Mouse (Mus musculus) neutrophil, adult 65 days (primary cell): ENCODE data around the gene Kif1b. TPM values are rescaled to one million over a fixed set of nuclear protein-coding genes. Genes with fewer than 3 reads are reported as not detected.

Experiments
- total RNA-seq: library from RNA; stranded (reverse); gene quantifications from 2 replicates; pipeline ENCODE4 v1.2.4, GENCODE M21; 2023

The Kif1b gene
- total RNA-seq, result 52.6 and 66.9 TPM in 2 replicates

DNA sequence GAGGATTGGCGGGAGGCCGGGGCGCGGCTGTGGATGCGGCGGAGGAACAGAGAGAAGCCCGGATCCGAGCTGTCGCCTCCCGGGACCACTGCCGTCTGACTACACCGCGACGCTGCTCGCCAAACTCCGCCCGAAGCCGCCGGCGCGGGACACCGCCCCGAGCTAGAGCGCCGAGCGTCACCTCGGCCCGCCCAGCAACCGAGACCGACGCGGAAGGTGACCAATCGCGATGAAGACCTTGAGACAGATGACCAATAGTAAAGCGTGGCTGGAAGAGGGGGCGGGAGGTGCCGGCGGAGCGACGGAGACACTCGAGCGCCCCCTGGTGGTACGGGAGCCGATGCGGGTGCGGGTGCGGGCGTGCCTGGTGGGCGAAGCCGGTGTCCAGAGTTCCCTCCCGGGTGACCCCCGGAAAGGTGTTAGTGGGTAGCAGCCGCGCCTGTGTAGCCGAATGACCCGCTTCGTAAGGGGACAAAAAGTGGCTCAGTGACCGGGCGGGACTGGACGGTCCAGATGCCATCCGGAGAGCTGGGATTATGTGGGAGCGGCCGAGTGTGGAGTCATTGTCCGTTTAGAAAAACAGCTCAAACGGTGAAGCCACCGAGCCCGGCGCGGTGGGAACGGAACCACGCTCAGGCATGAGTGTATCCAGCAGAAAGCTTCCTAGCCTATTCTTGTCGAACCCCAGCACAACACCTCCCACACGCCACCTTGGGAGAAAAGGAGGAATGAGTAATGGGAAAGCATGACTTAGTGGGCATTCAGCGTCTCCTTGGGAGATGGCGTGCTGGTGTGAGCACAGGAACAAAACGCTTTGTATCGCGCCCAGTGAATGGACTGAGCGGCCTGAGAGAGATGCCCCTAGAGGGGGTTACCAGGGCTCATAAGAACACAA lies at the start of gene Kif1b:
Gene Kif1b (minus strand): TSS at position 98 of the 895 bp plus-strand sequence.

DNA sequence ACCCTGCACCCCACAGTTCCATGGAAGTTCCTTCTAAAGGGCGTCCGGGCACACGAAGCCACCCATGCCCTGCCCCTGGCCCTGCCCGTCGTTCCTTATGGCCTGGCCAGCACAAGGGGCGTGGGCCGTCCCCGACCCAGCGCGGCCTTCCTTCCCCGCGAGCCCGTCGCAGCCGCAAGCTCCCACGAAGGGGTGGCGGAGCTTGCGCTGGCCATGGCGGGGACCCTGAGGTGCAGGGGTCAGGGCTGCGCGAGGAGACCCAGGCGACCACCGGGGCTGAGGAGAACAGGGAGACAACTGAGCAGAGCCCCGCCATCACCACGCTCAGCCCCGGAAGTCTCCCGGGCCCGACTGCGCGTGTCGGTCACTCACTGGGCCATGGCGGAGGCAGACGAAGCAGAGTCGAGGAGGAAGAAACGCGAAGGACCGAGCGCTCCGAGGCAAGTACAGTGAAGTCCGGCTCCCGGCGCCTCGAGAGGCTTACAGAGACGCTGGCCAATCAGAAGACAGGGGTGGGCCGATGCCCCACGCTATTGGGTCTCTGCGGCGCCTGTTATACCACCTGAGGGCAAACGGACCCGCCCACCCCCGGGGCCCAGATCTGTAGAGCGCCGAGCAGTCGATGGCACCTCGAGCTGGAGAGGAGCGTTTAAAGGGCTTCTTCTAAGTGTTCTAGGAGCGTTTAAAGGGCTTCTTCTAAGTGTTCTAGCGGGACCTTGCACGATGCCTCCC lies 141.1 kb downstream of the Kif1b start, which contains the start of gene Pgd:
Gene Pgd (minus strand): TSS at position 557 of the 732 bp plus-strand sequence.

DNA sequence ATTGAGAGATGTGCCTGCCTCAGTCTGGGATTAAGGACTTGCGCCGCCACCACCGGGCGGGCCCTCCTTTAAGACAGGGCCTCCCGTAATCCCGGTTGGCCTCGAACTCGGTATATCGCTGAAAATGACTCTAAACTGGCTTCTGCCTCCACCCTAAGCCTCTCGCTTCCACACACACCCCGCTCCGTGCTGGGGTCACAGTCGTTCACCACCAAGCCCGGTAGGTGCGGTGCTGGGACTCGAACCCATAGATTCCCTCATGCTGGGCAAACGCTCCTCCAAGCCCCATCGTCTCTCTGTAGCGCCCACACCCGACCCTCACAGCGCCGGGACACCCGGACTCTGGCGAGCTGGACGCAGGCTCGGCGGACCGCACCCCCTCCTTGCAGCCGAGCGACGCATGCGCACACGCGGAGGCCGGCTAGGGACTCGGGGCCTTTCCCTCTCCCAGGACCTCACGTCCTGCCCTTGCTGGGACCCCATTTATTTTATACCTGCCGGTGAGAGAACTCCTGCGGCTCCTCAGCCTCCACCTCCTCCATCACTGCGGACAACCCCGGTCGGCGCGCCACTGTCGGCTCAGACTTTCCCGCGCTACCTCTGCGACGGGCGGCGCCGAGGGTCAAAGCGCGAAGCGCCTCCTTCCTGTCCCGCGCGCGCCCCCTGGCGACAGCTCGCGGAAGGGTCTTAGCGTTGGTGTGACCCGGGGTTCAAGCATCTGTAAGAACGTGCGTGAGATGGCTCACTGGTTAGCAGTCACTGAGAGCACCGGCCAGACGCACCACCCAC lies 170.3 kb downstream of the Kif1b start, which contains the start of gene Cenps:
Gene Cenps (minus strand): TSS at position 648 of the 789 bp plus-strand sequence.

DNA sequence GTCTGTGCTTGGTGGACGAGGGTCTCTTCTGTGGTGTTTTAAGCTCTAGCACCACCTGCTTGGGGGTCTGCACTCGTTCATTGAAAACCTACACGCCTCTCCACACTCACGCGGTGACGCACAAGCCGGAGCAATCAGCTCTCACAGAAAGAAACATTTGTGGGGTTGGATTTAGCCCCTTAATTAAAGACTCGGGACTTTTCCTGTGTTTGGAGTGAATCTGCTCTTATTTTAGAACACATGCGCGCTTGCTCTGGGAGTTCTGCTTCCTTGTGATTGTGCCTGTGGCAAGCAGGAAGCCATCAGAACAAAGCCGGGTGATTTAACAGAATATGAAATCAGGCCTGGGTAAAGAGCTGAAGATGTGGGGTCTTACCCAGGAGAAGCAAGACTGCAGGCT lies 180.8 kb downstream of the Kif1b start, which contains the start of gene Cort:
Gene Cort (minus strand): TSS at position 101 of the 400 bp plus-strand sequence.

Other genes with a start within 250 kb of the Kif1b start
- gene Pex14, start 207.8 kb downstream of the Kif1b start, total RNA-seq, result 14.9 TPM in 2 replicates
- gene Dffa, start 203.5 kb downstream of the Kif1b start, total RNA-seq, result 13.7 and 17.6 TPM in 2 replicates
- gene Cort, start 180.9 kb downstream of the Kif1b start, total RNA-seq, result 1.0 and 1.1 TPM in 2 replicates
- gene Cenps, start 170.1 kb downstream of the Kif1b start, total RNA-seq, result 8.7 and 13.1 TPM in 2 replicates
- gene Pgd, start 140.9 kb downstream of the Kif1b start, total RNA-seq, result 738 and 813 TPM in 2 replicates
- 29.2 and 62.4 TPM in 2 replicates for gene Ube4b, start 119.1 kb upstream of the Kif1b start, total RNA-seq
- gene Rbp7, start 147.3 kb upstream of the Kif1b start, total RNA-seq, result not detected in 2 replicates
- gene Tmem274, start 169.7 kb upstream of the Kif1b start, total RNA-seq, result not detected in 2 replicates
- 0.92 and 1.8 TPM in 2 replicates for gene Nmnat1, start 177.5 kb upstream of the Kif1b start, total RNA-seq
- gene Lzic, start 177.5 kb upstream of the Kif1b start, total RNA-seq, result 13.0 and 20.9 TPM in 2 replicates
- gene Ctnnbip1, start 210.5 kb upstream of the Kif1b start, total RNA-seq, result 10.7 and 17.9 TPM in 2 replicates